In the genomic region with DNA sequence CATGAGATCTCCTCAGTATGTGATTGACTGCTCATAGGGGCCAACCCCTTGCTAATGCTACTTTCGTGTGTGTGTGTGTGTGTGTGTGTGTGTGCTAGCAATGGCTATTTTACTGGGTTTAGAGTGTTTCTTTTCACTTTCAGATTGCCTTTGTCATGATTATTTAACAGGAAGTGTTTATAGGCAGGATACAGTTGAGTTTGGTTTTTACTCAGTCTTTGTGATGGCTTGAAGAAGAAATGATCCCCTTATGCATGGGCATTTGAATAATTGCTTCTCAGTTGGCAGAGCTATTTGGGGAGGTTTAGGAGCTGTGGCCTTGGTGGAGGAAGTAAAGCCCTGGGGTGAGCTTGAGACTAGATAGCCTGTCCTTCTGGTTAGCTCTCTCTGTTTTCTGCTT, we compare ENCODE assay signal across 24 mouse cellular contexts.
DNase-seq lines count a peak whose midpoint lies in the region; ATAC-seq lines count a peak whose summit lies in the region.
"Had no signal": no experiment of that assay in that cellular context is flagged by ENCODE, and none has a peak within 500 bp of the region (broad histone marks: within the 10 kb centered on the region; RNA-seq: fewer than 3 reads in every experiment).

No protein-coding gene starts in this region.

- H3K27me3 ChIP-seq in midbrain, embryonic 11.5 days (ENCODE audit: control insufficient read depth, insufficient read depth, low read length): no peaks in the 10 kb centered on the region
- no peaks in the 10 kb centered on the region for H3K27me3 ChIP-seq in midbrain, embryonic 16.5 days (ENCODE audit: control insufficient read depth, insufficient read depth, low read depth, low read length)
- H3K27me3 ChIP-seq: CH12.LX; forebrain, embryonic 13.5 days; hindbrain, embryonic 13.5 days had no signal

- no peak overlapping the region for H3K9ac ChIP-seq in midbrain, embryonic 11.5 days (ENCODE audit: low read length)
- no peak overlapping the region for H3K9ac ChIP-seq in midbrain, embryonic 16.5 days (ENCODE audit: low read depth, low read length)
- H3K9ac ChIP-seq: forebrain, embryonic 13.5 days; hindbrain, embryonic 13.5 days had no signal

- ATAC-seq in midbrain, embryonic 11.5 days (ENCODE audit: low FRiP score): no peak
- ATAC-seq in midbrain, embryonic 16.5 days: no peak
- ATAC-seq in activated CD4-positive, CD25-positive, alpha-beta regulatory T cell, adult 4 months: peak; percentile 78
- ATAC-seq: forebrain, embryonic 13.5 days; forebrain, embryonic 16.5 days; hindbrain, embryonic 16.5 days; intestine, postnatal 0 days had no signal

- no peaks in the 10 kb centered on the region for H3K4me1 ChIP-seq in midbrain, embryonic 11.5 days (ENCODE audit: control insufficient read depth, insufficient read depth, low read length)
- no peaks in the 10 kb centered on the region for H3K4me1 ChIP-seq in midbrain, embryonic 16.5 days (ENCODE audit: control insufficient read depth, insufficient read depth, low read length)
- H3K4me1 ChIP-seq: forebrain, embryonic 10.5 days; forebrain, embryonic 13.5 days; hindbrain, embryonic 10.5 days; hindbrain, embryonic 13.5 days had no signal

- H3K4me3 ChIP-seq in midbrain, embryonic 11.5 days (ENCODE audit: low read depth, low read length): no peak overlapping the region
- H3K4me3 ChIP-seq in midbrain, embryonic 16.5 days (ENCODE audit: low read depth, low read length): no peak overlapping the region
- H3K4me3 ChIP-seq: forebrain, embryonic 10.5 days; forebrain, embryonic 13.5 days; hindbrain, embryonic 10.5 days; hindbrain, embryonic 13.5 days had no signal

- no peaks in the 10 kb centered on the region for H3K9me3 ChIP-seq in midbrain, embryonic 11.5 days (ENCODE audit: control insufficient read depth, low read length)
- H3K9me3 ChIP-seq in midbrain, embryonic 16.5 days (replicated peaks; ENCODE audit: control insufficient read depth, low read length, poor library complexity, severe bottlenecking): no peaks in the 10 kb centered on the region
- H3K9me3 ChIP-seq: forebrain, embryonic 10.5 days; forebrain, embryonic 13.5 days; hindbrain, embryonic 10.5 days; hindbrain, embryonic 13.5 days had no signal

- no peaks in the 10 kb centered on the region for H3K36me3 ChIP-seq in midbrain, embryonic 11.5 days (ENCODE audit: control insufficient read depth, insufficient read depth, low read length)
- H3K36me3 ChIP-seq in midbrain, embryonic 16.5 days (ENCODE audit: control insufficient read depth, insufficient read depth, low read length): no peaks in the 10 kb centered on the region
- H3K36me3 ChIP-seq: forebrain, embryonic 10.5 days; hindbrain, embryonic 10.5 days; hindbrain, embryonic 13.5 days had no signal

- WGBS in midbrain, embryonic 11.5 days: 68% methylated on average over 1 of the region's 1 CpGs
- 76% methylated on average over 1 of the region's 1 CpGs for WGBS in midbrain, embryonic 16.5 days

- no peak overlapping the region for H3K4me2 ChIP-seq in midbrain, embryonic 11.5 days
- no peak overlapping the region for H3K4me2 ChIP-seq in midbrain, embryonic 16.5 days (ENCODE audit: low read length)
- H3K4me2 ChIP-seq: forebrain, embryonic 13.5 days; heart, embryonic 11.5 days; hindbrain, embryonic 13.5 days had no signal

- intact Hi-C loops in left cerebral cortex, postnatal 14 days (cut with DNase I): no loop called here
- intact Hi-C loops in heart, postnatal 36 days (cut with DNase I): no loop called here

- no peak overlapping the region for H3K27ac ChIP-seq in midbrain, embryonic 11.5 days (ENCODE audit: low read depth, low read length)
- H3K27ac ChIP-seq in midbrain, embryonic 16.5 days (ENCODE audit: low read length): no peak overlapping the region
- H3K27ac ChIP-seq: forebrain, embryonic 10.5 days; forebrain, embryonic 13.5 days; hindbrain, embryonic 10.5 days; hindbrain, embryonic 13.5 days had no signal

- peak; percentile 44 for DNase-seq in midbrain, embryonic 11.5 days (ENCODE audit: low spot score, missing footprints)
- peak; percentile 34 for DNase-seq in ES-CJ7 (ENCODE audit: low read depth, low spot score)
- DNase-seq in left cerebral cortex, postnatal 14 days (ENCODE audit: low spot score in 2 of 2): no peak
- DNase-seq in heart, postnatal 36 days: no peak
- DNase-seq in layer of hippocampus, adult 9-11 months: no peak
- DNase-seq: adrenal gland, adult 2 months; adrenal gland, postnatal 25 days; B cell, adult 2 months; cerebellum, adult 18-20 months; cerebellum, adult 9-10 months; cerebellum, postnatal 14 days; gastrocnemius, postnatal 14 days; heart, adult 11 months had no signal

Comparison
In these comparisons a context has a peak if more than half of its experiments do, and no peak if none do; other contexts are left out.
1. DNase-seq: peak in midbrain, embryonic 11.5 days (single experiment) and ES-CJ7 (single experiment); none in left cerebral cortex, postnatal 14 days (0 of 2), heart, postnatal 36 days (0 of 2) and layer of hippocampus, adult 9-11 months (single experiment).